Mouse (Mus musculus) testis, postnatal 10 days (tissue): Measurements from ENCODE around the gene Gm10803.

Source experiments
- DNase-seq: peaks from one replicate; pipeline ENCODE4 v3.0.0; 2021; ENCODE audit warnings: low spot score

Gm10803 gene

DNA sequence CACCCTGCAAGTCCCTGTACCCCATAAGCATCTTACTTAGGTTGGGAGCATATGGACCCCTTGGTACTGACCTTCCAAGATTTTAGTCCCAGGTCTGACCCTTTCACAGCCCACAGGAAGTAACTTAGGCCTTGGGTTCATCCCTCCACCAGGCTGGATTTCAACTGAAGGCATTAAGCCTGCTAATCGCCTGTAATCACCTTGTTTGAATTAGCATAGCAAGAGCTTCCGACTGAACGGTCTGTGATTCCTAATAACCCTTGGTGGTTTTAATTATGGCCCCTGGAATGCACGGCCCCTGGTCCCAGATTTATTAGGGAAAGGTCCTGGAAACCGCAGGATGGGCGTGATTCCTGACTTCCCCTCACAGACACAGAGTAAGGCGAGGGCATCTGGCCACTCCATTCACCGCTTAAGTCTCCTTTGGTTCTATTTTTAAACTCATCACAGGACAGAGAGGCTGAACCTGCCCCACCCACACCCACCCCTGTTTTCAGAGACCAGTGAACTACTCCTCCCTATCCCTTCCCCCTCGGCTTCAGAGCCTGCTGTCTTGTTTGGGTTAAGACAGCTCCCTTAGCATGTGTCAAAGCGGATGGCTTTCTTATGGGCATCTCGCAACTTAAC is 31.9 kb downstream of the Gm10803 start:
- DNase-seq = no peak

DNA sequence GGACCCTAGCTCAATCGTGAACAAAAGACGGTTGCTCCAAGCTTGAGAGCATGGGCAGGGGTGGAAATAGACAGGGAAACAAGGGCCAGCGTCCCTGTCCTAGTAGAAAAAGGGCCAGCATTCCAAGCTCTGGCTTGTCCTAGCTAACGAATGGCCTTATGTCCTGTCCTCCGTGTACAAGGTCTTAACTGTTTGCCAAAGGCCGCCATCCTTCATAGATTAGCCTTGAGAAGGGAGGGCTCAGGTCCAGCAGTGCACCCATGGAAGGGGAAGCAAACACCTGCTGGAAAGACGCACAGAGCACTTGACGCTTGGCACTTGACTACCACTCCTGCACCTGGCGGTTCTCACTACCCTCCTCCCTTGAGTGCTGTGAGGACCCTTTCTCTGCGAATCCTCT is 32.8 kb downstream of the Gm10803 start:
- DNase-seq = no peak

GRCm38 (mm10) chr2:93597145-93597544 is 36.8 kb downstream of the Gm10803 start:
- no peak for DNase-seq

DNA sequence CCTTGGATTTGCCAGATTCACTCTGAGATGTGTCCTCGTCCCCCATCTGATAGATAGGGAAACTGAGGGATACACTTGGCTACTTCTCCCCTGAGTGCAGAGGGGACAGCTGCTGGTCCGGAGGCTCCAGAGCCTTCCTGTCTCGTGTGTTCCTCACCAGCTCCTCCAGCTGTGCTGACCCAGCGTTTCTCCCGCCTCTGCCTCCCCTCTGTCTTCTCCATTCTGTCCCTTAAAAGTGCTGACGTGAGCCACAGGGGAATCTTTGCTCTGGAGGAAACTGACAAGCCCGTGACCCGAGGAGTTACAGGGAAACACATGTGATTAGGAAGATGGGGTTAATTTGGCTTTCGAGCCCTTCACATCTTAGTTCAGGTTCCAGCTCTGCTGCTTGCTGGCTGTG is 39.4 kb downstream of the Gm10803 start:
- DNase-seq = no peak

GRCm38 (mm10) chr2:93604601-93605285 is 44.4 kb downstream of the Gm10803 start:
- no peak for DNase-seq

- no peak for DNase-seq
Observed at GRCm38 (mm10) chr2:93608800-93609199, 48.4 kb downstream of the Gm10803 start.

GRCm38 (mm10) chr2:93613020-93613419 is 52.7 kb downstream of the Gm10803 start:
- no peak for DNase-seq
